Mouse (Mus musculus) midbrain, postnatal 0 days (tissue): ENCODE measurements around the gene Ubl4b. TPM values are rescaled to one million over a fixed set of nuclear protein-coding genes. Genes with fewer than 3 reads are reported as not detected.

Experiments
- ATAC-seq: fragments of 200-750 bp; cut with Nextera tagmentation; 2 replicates; pipeline ENCODE4 v1.8.0; 2017; ENCODE audit warnings: moderate number of reproducible peaks, mild to moderate bottlenecking, moderate TSS enrichment, moderate library complexity; ENCODE audit not compliant: low FRiP score
- DNase-seq: peaks from one replicate; pipeline ENCODE4 v3.0.0-alpha.2; 2015; ENCODE audit warnings: low spot score
- H3K27ac ChIP-seq: fragments of 300-500 bp; sonication (generic); 2 replicates; pipeline ENCODE4 v1.5.1; 2014; ENCODE audit warnings: low read depth, mild to moderate bottlenecking, low read length, mixed read lengths
- H3K27me3 ChIP-seq: fragments of 300-500 bp; sonication (generic); 2 replicates; pipeline ENCODE4 v1.6.1; 2014; ENCODE audit warnings: low read length, control low read depth, mixed read lengths; ENCODE audit not compliant: insufficient read depth
- H3K36me3 ChIP-seq: fragments of 300-500 bp; sonication (generic); 2 replicates; pipeline ENCODE4 v1.6.1; 2014; ENCODE audit warnings: low read length, control low read depth, mixed read lengths; ENCODE audit not compliant: insufficient read depth
- H3K4me1 ChIP-seq: fragments of 300-500 bp; sonication (generic); 2 replicates; pipeline ENCODE4 v1.6.1; 2014; ENCODE audit warnings: mild to moderate bottlenecking, control low read depth, antibody characterized with exemption, low read length, mixed read lengths; ENCODE audit not compliant: insufficient read depth
- H3K4me2 ChIP-seq: fragments of 300-500 bp; sonication (generic); 2 replicates; pipeline ENCODE4 v1.6.1; 2014; ENCODE audit warnings: low read depth, mild to moderate bottlenecking, low read length, mixed read lengths; ENCODE audit not compliant: poor library complexity, severe bottlenecking
- H3K4me3 ChIP-seq: fragments of 300-500 bp; sonication (generic); 2 replicates; pipeline ENCODE4 v1.5.1; 2014; ENCODE audit warnings: low read depth, mild to moderate bottlenecking, low read length, moderate library complexity
- H3K9ac ChIP-seq: fragments of 300-500 bp; sonication (generic); replicated peaks from 2 replicates; pipeline ENCODE4 v1.6.1; 2014; ENCODE audit warnings: mild to moderate bottlenecking, low read length, moderate library complexity, mixed read lengths; ENCODE audit not compliant: poor library complexity, severe bottlenecking
- H3K9me3 ChIP-seq: fragments of 300-500 bp; sonication (generic); 2 replicates; pipeline ENCODE4 v1.6.1; 2016; ENCODE audit warnings: low read length, control low read depth
- CTCF ChIP-seq: IDR thresholded peaks from 2 replicates; pipeline ENCODE4 v1.5.1; 2016; ENCODE audit warnings: antibody characterized with exemption, mild to moderate bottlenecking
- WGBS: fragments of 180-500 bp; shearing (Covaris S2); extraction: QIAGEN DNeasy Blood & Tissue Kit; methylation state at CpG from one replicate; pipeline ENCODE4 v1.1.7; 2014; 5-methylcytosine and 5-hydroxymethylcytosine counted together
- polyA plus RNA-seq: library from polyadenylated mRNA; unstranded; fragments of >200 nt; fragmentation: Nextera tagmentation; extraction: Ambion mirVana; gene quantifications from 2 replicates; pipeline ENCODE4 v1.2.1, GENCODE M21; 2015
- total RNA-seq: library from RNA; depleted of rRNA; stranded (reverse); fragments of >200 nt; gene quantifications from 2 replicates; pipeline ENCODE4 v1.2.3, GENCODE M21; 2014

Gene Ubl4b
- total and polyA plus RNA-seq, 2 experiments from 2014 or later = not detected

DNA sequence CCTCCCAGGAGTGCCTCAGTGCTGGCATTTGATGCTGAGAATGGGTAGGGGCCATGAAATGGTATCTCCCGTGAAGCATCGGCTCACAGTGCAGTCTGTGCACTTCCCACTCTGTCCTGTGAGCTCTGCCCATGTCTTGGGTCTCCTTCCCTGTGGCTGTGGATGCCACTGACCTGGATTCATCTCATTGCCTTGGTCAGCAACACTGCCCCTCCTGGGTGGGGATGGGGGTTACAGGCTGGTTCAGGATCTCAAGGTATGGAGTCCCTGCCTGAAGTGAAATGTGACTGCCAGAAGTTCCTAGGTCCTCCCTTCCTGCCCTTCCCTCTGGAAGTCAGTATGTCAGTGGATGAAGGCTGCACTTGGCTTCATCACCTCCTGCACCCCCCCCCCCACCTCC, 7.2 kb upstream of the Ubl4b start:
- H3K4me3 ChIP-seq = no peak overlapping the region
- no peak overlapping the region for H3K9ac ChIP-seq
- H3K9me3 ChIP-seq = no peaks in the 10 kb centered on the region
- no peak overlapping the region for H3K27ac ChIP-seq
- H3K36me3 ChIP-seq = no peaks in the 10 kb centered on the region
- H3K4me1 ChIP-seq = no peaks in the 10 kb centered on the region
- H3K27me3 ChIP-seq = no peaks in the 10 kb centered on the region
- no peak overlapping the region for H3K4me2 ChIP-seq
- ATAC-seq (no peak), DNase-seq (no peak)
- WGBS = 76% methylated on average over 2 of the region's 2 CpGs
- peak; percentile 19; the same call in 1 of the 2 replicates for TF ChIP-seq CTCF

DNA sequence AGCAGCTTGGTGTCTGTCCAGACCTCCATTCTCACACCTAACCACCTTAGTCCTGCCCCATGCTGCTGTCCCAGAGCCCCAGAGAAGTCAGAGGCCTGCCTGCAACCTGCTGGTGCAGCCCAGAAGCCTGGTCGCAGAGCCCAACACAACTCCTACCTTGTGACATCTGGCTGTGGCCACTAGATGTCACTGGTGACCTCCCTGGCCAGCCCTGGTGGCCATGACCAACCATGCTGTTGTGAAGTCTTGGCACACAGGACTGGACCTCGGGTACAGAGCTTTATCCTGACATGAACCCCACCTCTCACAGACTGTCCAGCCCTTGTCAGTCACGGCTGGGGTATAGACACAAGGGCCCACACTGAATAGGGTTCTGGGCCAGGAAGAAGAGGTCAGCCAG, 4.3 kb upstream of the Ubl4b start:
- peak; percentile 87 for TF ChIP-seq CTCF
- DNase-seq (peak; percentile 72), ATAC-seq (peak; percentile 72)
- H3K9me3 ChIP-seq = no peaks in the 10 kb centered on the region
- no peaks in the 10 kb centered on the region for H3K4me1 ChIP-seq
- no peak overlapping the region for H3K27ac ChIP-seq
- H3K4me3 ChIP-seq = no peak overlapping the region
- no peak overlapping the region for H3K4me2 ChIP-seq
- H3K36me3 ChIP-seq = no peaks in the 10 kb centered on the region
- WGBS = 10% methylated on average over 3 of the region's 3 CpGs
- no peaks in the 10 kb centered on the region for H3K27me3 ChIP-seq
- no peak overlapping the region for H3K9ac ChIP-seq

DNA sequence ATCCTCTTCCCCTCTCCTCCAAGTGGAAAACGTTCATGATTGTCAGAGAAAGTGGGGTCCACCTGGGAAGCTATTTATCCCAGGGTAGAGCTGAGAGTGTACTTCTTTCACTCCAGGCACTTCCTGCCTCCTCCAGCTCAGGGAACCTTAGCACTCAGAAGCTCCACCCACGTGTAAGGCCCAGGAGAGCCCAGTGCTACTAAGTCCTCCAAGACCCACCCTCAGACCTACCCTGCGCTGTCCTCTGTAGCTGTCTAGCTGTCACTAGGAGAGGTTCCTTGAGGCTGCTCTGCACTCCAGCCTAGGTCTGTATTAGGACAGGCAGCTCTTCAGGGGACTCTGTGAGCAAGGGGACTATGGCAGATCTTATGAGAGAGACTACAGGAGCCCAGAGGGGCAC, 3.9 kb upstream of the Ubl4b start:
- H3K9me3 ChIP-seq = no peaks in the 10 kb centered on the region
- H3K9ac ChIP-seq = no peak overlapping the region
- no peaks in the 10 kb centered on the region for H3K27me3 ChIP-seq
- ATAC-seq = no peak
- TF ChIP-seq CTCF = no peak
- H3K27ac ChIP-seq = no peak overlapping the region
- no peaks in the 10 kb centered on the region for H3K4me1 ChIP-seq
- H3K36me3 ChIP-seq = no peaks in the 10 kb centered on the region
- no peak overlapping the region for H3K4me3 ChIP-seq
- WGBS = 54% methylated on average over 3 of the region's 3 CpGs
- no peak overlapping the region for H3K4me2 ChIP-seq
- DNase-seq = no peak

DNA sequence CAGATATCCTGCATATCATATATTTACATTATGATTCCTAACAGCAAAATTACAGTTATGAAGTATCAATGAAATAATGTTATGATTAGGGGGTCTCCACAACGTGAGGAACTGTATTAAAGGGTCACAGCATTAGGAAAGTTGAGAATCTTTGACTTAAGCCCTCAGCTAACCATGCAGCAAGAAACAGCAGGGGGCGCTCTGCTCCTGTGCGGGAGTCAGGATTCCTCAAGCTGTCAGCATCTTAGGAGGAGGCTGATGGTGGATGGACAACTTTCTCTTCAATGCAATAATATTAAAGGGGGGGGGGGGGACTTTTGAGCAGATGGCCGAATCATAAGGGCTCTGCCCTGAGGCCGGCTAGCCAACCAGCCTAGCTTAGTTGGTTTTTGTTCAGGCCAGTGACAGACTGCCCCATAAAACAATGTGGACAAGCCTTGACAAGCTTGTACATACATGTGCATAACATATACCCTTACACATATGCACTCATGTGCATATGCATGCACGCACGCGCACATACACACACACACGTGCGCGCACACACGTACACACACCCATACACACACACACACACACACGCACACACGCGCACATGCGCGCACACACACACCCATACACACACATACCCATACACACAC, 4.3 kb downstream of the Ubl4b start:
- ATAC-seq (peak; percentile 36), DNase-seq (peak; percentile 78)
- 73% methylated on average over 17 of the region's 17 CpGs for WGBS
- Histone ChIP-seq H3K4me1 (no peaks in the 10 kb centered on the region), H3K4me2 (no peak overlapping the region), H3K27me3 (no peaks in the 10 kb centered on the region), H3K36me3 (no peaks in the 10 kb centered on the region), H3K9ac (no peak overlapping the region), H3K9me3 (no peaks in the 10 kb centered on the region), H3K4me3 (no peak overlapping the region), H3K27ac (no peak overlapping the region)
- peak; percentile 84 for TF ChIP-seq CTCF

DNA sequence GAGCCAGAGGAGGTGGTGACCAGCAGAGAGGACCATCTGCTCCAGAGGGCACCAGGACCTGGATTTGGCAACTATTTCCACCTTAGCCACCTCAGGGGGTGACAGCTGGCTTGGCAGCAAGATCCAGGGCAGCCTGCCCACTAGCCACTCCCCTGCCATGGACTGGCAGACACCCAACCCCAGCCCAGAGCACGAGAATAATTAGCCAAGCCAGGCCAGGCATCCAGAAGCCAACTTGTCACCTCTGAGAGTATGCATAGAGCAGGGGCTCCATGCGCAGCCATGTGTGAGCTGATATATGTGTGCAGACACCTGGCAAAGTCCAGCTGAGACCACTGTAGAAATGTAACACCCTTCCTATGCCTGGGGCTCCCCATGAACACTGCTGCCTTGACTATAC, 7.9 kb downstream of the Ubl4b start:
- DNase-seq (peak; percentile 78), ATAC-seq (peak; percentile 28; the same call in 1 of the 2 replicates)
- no peaks in the 10 kb centered on the region for H3K4me1 ChIP-seq
- H3K9me3 ChIP-seq = no peaks in the 10 kb centered on the region
- TF ChIP-seq CTCF = no peak
- H3K27ac ChIP-seq = no peak overlapping the region
- no peak overlapping the region for H3K4me2 ChIP-seq
- 63% methylated on average over 2 of the region's 2 CpGs for WGBS
- H3K36me3 ChIP-seq = no peaks in the 10 kb centered on the region
- no peak overlapping the region for H3K9ac ChIP-seq
- no peak overlapping the region for H3K4me3 ChIP-seq
- no peaks in the 10 kb centered on the region for H3K27me3 ChIP-seq

DNA sequence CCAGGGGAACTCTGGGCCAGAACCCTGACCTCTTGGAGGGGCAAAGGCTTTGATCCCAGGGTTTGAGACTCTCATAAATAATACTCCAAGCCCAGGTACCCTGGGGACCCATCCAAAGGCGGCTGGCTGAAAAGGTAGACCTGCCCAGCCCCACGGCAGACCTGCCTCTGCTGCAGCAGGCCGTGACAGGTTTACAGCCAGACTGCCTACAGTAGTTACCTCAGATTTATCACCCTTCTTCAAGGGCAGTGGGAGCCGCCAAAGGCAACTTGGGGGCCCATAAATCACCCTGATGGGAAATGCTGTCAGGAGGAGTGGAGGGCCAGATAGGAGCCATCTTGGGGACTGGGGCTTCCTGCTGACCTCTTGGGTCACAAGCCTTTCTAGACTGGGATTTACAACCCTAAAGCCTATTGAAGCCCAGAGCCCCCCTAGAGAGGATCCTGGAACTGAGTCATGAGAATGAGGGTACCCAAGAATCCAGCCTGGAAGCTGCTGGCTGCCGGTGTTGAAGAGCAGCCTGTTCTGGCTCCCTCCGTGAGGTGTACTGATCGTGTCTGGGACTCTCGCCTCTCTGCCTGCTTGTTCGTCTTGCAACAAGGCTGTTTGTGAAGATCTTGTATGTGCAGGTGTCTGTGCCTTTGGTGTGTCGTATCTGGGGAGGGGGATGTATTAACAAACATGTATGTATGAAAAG, 9.0 kb downstream of the Ubl4b start:
- WGBS = 80% methylated on average over 10 of the region's 10 CpGs
- H3K4me1 ChIP-seq = no peaks in the 10 kb centered on the region
- H3K4me3 ChIP-seq = no peak overlapping the region
- no peak overlapping the region for H3K27ac ChIP-seq
- H3K9me3 ChIP-seq = no peaks in the 10 kb centered on the region
- H3K9ac ChIP-seq = no peak overlapping the region
- no peak overlapping the region for H3K4me2 ChIP-seq
- no peak for DNase-seq
- ATAC-seq = no peak
- no peaks in the 10 kb centered on the region for H3K36me3 ChIP-seq
- no peaks in the 10 kb centered on the region for H3K27me3 ChIP-seq
- TF ChIP-seq CTCF = no peak
